Mouse (Mus musculus) ES-CJ7 (cell line): ENCODE data around the gene Stox2.

Experiments used
- DNase-seq: peaks from one replicate; pipeline ENCODE4 v3.0.0; 2011; ENCODE audit warnings: low read depth, low spot score

The Stox2 gene

GRCm38 (mm10) chr8:47185396-47185795 lies 260.8 kb downstream of the Stox2 start:
- peak; percentile 32 for DNase-seq

- DNase-seq = no peak
These were observed 263.2 kb downstream of the Stox2 start for GRCm38 (mm10) chr8:47182771-47183558.

GRCm38 (mm10) chr8:47182292-47182691 lies 263.9 kb downstream of the Stox2 start:
- no peak for DNase-seq

GRCm38 (mm10) chr8:47181032-47181698 lies 265.0 kb downstream of the Stox2 start:
- no peak for DNase-seq

- DNase-seq = no peak
These were observed 266.0 kb downstream of the Stox2 start for GRCm38 (mm10) chr8:47180181-47180580.

GRCm38 (mm10) chr8:47178785-47179184 lies 267.4 kb downstream of the Stox2 start:
- DNase-seq = no peak

- no peak for DNase-seq
These were observed 272.3 kb downstream of the Stox2 start for GRCm38 (mm10) chr8:47173823-47174222.

- DNase-seq = no peak
These were observed 273.3 kb downstream of the Stox2 start for GRCm38 (mm10) chr8:47172848-47173247.

GRCm38 (mm10) chr8:47160688-47161087 lies 285.5 kb downstream of the Stox2 start:
- no peak for DNase-seq

GRCm38 (mm10) chr8:47154521-47154920 lies 291.6 kb downstream of the Stox2 start:
- peak; percentile 51 for DNase-seq

- DNase-seq = no peak
These were observed 300.9 kb downstream of the Stox2 start for GRCm38 (mm10) chr8:47145258-47145657.

- no peak for DNase-seq
These were observed 310.1 kb downstream of the Stox2 start for GRCm38 (mm10) chr8:47136047-47136446.

- no peak for DNase-seq
These were observed 310.6 kb downstream of the Stox2 start for GRCm38 (mm10) chr8:47135586-47135985.

- no peak for DNase-seq
These were observed 311.4 kb downstream of the Stox2 start for GRCm38 (mm10) chr8:47134736-47135135.

GRCm38 (mm10) chr8:47133381-47133780 lies 312.8 kb downstream of the Stox2 start:
- DNase-seq = no peak
